Mouse (Mus musculus): ENCODE results near the gene Nfic.

GRCm38 (mm10) chr10:81377793-81378552, 77.5 kb downstream of the Nfic start, which contains the start of gene Fzr1:
- no peak for TF ChIP-seq CTCF (IDR thresholded peaks at IDR 0.05; ENCODE audit: extremely low read depth, insufficient read length, insufficient replicate concordance, low read depth, low read length)
- TF ChIP-seq POLR2A (IDR thresholded peaks at IDR 0.05; ENCODE audit: low read depth, low read length): peak; percentile 74
